Mouse (Mus musculus): ENCODE data around the gene Ube2l3.

DNA sequence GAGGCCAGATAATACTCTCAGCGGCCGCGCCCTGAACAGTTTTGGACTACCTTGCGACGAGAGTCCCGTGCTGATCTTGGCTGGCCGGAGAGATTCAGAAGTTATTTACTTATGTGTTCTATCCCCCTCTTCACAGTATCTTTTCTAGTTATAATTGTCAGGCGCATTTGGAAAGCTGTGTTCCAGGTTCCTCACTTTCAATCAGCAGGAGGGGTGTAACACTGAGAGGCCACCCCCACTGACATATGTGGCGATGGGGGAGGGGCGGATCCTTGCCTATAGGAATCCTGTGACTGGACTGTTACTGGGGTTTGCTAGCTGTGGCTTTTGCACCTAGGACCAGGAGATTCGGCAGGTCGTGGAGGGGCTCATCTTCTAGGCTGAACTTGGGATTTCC lies 32.0 kb upstream of the Ube2l3 start:
- no peak for TF ChIP-seq CTCF (IDR thresholded peaks at IDR 0.05; ENCODE audit: low read depth)
- no peak for TF ChIP-seq EP300 (IDR thresholded peaks at IDR 0.05; ENCODE audit: low read depth)

Data from liver, embryonic 14.5 days (tissue).